Mouse (Mus musculus): ENCODE data around the gene Mrtfb.

GRCm38 (mm10) chr16:13410760-13411159, 154.5 kb downstream of the Mrtfb start:
- TF ChIP-seq EP300 (IDR thresholded peaks at IDR 0.05; ENCODE audit: insufficient read depth, low read depth, low read length) (no peak), POLR2A (IDR thresholded peaks at IDR 0.05; ENCODE audit: insufficient read depth, low read depth, low read length) (no peak)

Data from heart, adult 2 months (tissue).